Mouse (Mus musculus): Measurements from ENCODE around the gene Dpagt1. TPM values are rescaled to one million over a fixed set of nuclear protein-coding genes. Genes with fewer than 3 reads are reported as not detected.
A peak's percentile ranks its signal among the peaks of the same experiment; 100 is the strongest.
"Not testable (repeated sequence)": the region's sequence is repeated elsewhere in the genome, so short reads cannot be mapped to it uniquely, and the experiment has no call there.

Gene Dpagt1
- total RNA-seq, 1 experiment from 2014 or later = 14.2 TPM

DNA sequence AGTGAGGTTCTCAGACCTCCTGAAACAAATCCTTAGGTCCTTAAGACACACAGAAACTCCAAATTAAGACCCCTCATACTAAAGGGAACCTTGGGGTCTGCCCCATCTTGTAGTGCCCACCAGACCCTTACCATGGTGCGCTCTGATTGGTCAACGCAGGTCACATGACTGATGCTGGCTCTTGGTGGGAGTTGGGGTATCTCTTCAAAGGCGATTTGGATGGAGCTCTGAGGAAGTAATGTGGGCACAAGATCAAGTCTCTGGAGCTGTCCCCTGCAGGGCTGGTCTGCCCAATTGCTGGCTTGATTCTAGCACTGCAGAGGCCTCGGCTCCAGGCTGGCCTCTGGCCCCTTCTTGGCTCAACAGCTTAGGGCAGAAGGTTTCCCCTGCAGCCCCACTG lies 8.4 kb upstream of the Dpagt1 start:
- ATAC-seq (replicated peaks; ENCODE audit: low read depth, poor library complexity, severe bottlenecking) = no peak

DNA sequence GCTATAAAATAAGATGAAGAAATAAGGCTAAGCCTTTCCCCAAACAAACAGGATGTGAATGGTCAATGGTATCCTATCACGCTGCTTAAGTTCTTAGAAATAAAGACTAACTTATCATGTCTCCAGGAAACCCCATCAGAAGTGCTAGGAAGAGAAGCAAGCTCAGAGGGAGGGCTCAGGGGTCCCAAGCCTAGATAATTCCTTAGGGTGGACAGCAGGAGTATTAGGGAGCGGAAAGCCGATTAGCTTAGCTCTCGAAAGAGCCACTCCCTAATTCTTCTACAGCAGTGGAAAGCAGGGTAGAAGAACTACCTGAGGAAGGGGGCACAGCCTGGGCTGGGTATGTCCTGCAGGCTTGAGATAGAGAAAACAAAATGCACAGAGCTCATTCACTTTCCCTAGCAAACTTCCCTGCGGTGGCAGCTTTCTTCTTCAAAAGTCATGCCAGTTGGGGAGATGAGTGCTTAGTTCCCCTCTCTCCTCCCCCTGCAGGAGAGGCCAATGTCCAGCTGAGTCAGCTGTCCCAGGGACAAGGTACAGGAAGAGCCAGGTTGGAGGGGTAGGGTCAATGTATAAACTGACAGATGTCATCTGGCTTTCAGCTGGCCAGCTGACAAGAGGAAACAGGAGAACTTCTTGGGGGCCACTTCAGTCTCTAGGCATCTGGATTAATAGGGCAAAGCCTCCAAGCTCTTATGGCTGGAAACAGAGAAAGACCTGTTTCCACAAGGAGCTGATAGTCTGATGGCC lies 7.6 kb upstream of the Dpagt1 start:
- ATAC-seq (replicated peaks; ENCODE audit: low read depth, poor library complexity, severe bottlenecking) = no peak

DNA sequence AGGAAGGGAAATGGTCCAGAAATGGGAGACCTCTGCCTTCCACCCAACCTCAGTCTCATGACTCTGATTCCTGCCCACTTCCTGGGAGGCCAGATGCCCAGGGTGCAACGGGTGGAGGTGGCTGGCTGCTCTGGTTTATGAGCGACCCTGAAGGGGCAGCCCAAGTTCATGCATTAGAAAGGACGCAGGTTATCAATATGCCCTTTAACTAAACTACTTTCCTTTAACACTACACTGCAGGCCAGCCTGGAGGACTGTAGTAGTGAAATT lies 7.1 kb upstream of the Dpagt1 start:
- no peak for ATAC-seq (replicated peaks; ENCODE audit: low read depth, poor library complexity, severe bottlenecking)

DNA sequence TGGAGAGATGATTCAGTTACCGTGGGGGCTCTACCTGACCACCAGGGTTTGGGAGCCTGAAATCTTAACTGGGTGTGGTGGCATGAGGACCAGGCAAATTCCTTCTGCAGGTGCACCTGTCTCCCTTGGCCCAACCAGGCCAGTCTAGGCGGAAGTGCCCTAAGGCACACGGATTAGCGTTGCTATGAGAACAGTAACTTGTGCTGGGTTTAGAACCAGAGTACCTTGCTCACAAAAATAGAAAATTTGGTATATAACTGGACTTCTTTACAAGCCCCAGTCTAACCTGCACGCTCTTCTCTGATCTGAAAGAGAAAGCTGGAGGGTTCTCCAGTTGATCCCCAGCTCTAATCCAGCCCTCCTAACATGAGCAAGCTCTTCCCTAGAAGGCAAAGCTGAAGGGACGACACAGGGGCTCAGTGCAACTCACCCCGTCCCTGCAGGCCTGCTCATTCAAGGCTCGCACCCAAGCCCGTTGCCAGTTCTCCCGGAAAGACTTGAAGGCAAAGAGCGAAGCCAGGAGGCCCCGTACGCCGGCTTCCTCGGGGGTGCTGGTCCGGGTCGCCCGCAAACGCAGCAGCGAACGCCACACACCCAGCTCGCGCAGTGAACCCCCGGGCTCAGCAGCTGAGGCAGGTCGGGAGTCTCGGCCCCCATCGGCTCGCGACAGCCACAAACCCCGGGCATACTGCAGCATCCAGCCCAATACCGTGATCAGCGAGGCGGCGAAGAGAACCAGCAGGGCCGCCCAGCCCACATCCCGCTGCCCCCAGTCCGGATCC lies 6.5 kb upstream of the Dpagt1 start:
- ATAC-seq (replicated peaks; ENCODE audit: low read depth, poor library complexity, severe bottlenecking) = no peak; the same call in 1 of the 2 replicates

DNA sequence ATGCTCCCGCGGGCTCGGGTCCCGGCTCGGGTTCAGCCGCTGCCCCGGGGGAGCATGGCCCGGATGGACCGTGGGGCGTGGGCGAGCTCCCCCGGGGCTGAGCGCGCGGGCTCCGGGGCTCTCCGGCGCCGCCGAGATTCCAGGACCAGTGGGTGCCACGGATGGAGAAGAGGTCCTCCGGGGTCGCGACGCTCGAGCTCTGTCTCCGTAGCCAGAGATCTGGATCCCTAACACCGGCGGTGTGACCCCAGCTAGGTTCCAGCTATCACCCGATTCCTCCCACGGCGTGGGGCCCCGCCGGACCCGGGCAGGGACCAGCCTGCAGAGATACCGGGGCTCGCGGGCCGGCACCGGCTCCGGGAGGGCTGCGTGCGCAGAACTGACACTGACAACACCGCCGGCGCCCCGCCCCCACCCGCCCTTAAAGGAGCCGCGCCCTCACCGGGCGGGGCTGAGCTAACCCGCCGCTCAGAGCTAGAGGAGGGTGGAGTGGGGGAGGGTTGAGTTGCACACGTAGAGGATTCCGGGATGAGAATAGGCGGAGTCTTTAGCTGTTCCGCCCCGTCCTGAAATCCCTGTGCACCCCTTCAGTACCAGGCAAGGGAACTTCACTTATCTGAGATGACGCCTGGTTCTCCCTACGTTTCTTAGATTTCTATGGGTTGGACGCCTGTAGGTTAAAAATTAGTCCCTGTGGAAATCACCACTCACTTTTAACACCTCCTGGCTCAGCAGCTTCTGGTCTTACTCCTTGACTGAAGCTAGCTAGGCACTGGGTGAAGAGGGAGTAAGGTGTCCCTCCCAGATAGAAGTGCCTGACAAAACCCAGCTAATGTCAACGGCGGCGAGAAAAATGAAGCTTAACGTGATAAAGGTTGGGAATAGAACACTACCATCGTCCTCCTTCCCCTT lies 5.7 kb upstream of the Dpagt1 start, which contains the start of gene C2cd2l:
C2cd2l (minus strand) TSS at position 399 of the 912 bp plus-strand sequence.
- peak; percentile 89 for ATAC-seq (replicated peaks; ENCODE audit: low read depth, poor library complexity, severe bottlenecking)

DNA sequence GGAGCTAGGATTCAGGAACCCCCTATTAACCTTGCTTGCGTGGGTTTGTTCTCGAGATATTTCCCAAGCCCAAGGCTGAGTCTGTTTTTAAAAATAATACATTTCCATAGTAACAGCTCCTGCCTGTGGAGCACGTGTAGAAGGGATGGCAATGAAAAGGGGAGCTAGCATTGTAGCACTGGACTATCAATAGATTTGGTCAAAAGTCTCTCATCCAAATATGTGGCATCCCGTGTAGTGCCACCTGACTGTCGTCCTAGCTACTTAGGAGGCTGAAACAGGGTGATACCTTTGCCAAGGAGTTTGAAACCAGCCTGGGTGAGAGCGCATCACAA lies 5.1 kb upstream of the Dpagt1 start:
- ATAC-seq (replicated peaks; ENCODE audit: low read depth, poor library complexity, severe bottlenecking) = no peak

DNA sequence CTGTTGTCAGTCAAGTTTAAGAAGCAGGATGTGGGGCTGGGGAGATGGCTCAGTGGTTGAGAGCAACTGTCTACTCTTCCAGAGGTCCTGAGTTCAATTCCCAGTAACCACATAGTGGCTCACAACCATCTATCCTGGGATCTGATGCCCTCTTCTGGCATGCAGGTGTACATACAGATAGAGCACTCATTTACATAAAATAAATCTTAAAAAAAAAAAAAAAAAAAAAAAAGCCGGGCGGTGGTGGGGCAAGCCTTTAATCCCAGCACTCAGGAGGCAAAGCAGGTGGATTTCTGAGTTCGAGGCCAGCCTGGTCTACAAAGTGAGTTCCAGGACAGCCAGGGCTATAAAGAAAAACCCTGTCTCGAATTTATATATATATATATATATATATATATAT lies 2.2 kb upstream of the Dpagt1 start:
- ATAC-seq (replicated peaks; ENCODE audit: low read depth, poor library complexity, severe bottlenecking) = not testable (repeated sequence)

DNA sequence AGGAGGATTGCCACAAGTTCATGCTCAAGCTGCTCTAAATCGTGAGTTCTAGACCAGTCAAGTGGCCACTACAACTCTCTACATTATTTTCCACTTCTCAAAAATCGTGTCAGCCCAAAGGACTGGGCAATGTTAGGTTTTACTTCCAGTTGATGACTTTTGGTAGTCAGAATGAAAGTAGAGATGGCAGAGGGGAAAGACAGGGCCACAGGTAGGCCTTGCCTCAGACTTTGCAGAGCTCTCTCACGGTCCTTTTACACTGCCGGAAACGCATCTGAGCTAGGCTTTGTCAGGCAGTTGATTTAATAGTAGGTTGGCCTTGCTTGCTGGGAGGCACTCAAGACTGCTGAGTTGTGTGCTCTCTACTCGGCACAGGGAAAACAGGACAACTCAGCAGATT lies 1.7 kb upstream of the Dpagt1 start:
- ATAC-seq (replicated peaks; ENCODE audit: low read depth, poor library complexity, severe bottlenecking) = no peak

DNA sequence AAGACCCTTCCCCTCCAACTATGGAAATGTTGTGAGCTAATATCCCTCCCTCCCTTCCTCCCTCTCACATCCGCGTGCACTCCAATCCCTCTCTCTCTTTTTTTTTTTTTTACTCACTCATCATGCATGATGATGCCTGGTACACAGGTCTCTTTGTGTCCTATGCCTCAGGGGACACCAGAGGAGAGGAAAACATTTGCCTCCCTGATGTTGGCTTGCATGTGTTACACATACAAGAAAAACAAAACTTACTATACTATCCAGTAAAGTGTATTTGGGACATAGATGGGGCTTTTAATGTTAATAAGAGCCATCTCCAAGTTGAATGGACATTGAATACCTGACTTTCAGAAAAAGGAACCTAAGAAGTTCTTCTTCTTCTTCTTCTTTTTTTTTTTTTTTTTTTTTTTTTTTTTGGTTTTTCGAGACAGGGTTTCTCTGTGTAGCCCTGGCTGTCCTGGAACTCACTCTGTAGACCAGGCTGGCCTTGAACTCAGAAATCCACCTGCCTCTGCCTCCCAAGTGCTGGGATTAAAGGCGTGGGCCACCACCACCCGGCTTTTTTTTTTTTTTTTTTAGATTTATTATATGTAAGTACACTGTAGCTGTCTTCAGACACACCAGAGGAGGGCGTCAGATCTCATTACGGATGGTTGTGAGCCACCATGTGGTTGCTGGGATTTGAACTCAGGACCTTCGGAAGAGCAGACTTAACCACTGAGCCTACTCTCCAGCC lies 619 bp upstream of the Dpagt1 start:
- ATAC-seq (replicated peaks; ENCODE audit: low read depth, poor library complexity, severe bottlenecking) = not testable (repeated sequence)

DNA sequence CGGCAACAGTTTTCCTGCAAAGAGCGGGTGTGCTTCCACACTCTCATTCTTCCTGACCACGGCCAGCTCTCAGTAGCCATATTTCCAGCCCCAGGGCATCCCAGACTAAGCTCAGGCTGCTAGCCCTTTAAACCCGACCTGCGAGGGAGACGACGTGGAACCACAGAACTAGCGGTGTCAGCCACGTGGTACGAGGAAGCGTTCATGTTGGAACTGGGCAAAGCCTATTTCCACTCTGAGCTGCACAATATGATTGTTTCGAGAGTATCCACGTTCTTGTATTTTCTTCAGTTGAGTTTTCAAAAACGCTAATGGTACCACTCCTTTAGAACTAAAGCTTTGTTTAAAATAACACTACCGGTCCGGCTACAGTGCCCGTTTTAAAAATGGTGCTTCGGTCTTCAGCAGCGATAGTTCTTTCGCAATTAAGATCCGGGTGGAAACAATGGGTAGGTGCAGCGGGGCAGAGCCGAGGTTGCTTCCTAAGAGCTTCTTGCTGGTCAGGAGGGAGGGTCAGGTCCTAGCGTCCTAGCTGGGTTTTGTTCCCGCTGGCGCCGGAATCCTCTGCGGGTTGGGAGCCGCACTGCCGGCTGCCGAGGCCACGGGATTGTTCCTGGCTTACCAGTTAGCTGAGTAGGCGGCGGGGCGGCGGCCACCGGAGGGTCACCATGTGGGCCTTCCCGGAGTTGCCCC lies 698 bp downstream of the Dpagt1 start:
- ATAC-seq (replicated peaks; ENCODE audit: low read depth, poor library complexity, severe bottlenecking) = peak; percentile 87

DNA sequence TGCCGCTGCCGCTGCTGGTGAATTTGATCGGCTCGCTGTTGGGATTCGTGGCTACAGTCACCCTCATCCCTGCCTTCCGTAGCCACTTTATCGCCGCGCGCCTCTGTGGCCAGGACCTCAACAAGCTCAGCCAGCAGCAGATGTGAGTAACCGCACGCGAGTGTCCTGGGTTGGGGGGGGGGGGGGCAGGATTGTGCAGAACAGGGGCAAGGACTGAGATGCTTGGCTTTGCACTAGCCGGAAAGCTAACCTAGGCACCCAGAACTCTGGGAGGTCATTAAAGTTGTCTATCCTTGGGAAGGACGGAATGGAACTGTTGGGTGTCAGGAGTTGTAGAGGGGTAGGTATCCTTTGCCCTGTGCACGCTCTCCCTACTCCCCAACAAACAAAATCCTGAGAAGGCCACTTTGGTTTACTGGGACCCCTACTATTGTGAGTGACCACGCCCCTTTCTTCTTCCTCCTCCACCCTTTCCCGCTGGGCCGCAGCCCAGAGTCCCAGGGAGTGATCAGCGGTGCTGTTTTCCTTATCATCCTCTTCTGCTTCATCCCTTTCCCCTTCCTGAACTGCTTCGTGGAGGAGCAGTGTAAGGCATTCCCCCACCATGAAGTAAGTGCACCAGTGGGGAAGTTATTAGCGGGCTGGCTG lies 1.4 kb downstream of the Dpagt1 start:
- ATAC-seq (replicated peaks; ENCODE audit: low read depth, poor library complexity, severe bottlenecking) = peak; percentile 14; the same call in 1 of the 2 replicates

DNA sequence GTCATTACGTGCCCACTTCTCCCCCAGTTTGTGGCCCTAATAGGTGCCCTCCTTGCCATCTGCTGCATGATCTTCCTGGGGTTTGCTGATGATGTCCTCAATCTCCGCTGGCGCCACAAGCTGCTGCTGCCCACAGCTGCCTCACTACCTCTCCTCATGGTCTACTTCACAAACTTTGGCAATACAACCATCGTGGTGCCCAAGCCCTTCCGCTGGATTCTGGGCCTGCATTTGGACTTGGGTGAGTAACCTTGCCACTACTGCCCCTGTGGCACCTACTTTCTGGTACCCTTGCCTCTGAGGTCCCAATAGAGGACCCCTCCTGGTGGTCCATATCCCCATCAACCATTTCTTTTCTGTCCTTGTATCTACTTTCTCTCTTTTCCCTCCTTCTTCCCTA lies 2.1 kb downstream of the Dpagt1 start:
- ATAC-seq (replicated peaks; ENCODE audit: low read depth, poor library complexity, severe bottlenecking) = no peak

DNA sequence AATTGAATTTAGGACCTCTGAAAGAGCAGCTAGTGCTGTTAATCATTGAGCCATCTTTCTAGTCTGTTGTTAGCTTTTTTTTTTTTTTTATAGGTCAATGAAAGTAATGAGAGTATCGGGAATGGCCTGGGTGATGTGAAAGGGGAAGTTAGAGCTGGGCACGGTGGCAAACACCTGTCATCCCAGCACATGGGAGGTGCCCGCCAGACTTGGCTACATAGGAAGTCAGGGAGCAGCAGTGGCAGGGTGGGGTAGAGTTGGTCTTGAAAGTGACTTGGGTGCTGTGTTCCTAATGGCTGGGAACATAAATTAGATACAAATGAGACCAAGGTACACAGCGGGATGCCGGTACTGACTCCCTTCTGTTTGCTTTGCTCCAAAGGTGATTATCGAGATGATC lies 4.9 kb downstream of the Dpagt1 start:
- no peak for ATAC-seq (replicated peaks; ENCODE audit: low read depth, poor library complexity, severe bottlenecking)

DNA sequence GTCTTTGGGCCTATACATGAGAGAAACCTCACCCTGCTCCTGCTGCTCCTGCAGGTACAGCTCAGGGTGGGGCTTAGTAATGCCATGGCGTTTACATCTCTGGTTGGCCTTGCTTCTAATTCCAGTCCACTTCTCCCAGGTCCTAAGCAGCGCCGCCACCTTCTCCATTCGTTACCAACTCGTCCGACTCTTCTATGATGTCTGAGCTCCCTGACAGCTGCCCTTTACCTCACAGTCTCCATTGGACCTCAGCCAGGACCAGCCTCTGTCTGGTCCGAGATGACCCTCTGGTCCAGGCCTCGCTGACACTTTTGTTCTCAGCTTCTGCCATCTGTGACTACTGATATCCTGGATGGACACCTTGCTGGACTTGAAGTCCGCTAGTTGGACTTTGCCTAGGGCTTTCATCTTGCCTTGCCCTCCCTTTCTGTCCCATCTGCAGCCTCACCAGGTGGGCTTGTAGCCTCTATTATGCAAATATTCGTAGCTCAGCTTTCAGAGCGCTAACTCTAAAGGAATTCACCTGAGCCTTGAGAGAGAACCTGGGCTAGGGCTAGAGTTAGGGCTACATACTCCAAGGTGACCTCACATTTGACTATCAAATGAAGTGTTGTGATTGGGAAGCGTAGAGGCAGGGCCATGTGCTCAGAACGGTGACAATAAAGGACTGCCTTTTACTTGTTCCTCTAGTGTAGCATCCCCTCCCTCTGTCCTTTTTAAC lies 7.3 kb downstream of the Dpagt1 start:
- no peak for ATAC-seq (replicated peaks; ENCODE audit: low read depth, poor library complexity, severe bottlenecking)

DNA sequence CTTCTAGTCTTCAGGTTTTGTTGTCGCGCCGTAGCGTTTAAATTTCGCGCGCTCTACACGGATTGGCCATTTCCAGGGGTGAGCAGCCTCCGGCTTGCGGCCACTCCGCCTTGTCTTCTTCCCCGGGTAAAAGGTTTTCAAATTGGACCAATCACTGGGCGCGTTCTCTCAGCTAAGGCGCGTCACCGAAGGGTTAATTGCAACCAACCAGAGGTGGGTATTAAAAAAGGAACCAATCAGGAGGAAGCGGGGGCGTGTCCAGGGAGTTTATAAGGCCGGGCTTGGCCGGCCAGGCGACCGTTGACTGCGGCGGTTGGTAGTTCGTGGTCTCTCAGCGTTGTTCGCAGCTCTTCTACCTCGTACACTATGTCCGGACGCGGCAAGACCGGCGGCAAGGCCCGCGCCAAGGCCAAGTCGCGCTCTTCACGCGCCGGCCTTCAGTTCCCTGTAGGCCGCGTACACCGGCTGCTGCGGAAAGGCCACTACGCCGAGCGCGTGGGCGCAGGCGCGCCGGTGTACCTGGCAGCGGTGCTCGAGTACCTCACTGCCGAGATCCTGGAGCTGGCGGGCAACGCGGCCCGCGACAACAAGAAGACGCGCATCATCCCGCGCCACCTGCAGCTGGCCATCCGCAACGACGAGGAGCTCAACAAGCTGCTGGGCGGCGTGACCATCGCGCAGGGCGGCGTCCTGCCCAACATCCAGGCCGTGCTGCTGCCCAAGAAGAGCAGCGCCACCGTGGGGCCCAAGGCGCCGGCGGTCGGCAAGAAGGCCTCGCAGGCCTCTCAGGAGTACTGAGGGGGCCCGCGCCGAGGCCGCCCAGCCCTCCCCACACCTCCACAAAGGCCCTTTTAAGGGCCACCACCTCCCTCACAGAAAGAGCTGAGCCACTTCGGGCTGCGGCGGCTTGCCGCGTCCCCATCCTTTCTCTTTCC lies 8.8 kb downstream of the Dpagt1 start, which contains the start of gene H2afx:
H2afx (plus strand) TSS at position 299 of the 935 bp plus-strand sequence.
- peak; percentile 90 for ATAC-seq (replicated peaks; ENCODE audit: low read depth, poor library complexity, severe bottlenecking)

DNA sequence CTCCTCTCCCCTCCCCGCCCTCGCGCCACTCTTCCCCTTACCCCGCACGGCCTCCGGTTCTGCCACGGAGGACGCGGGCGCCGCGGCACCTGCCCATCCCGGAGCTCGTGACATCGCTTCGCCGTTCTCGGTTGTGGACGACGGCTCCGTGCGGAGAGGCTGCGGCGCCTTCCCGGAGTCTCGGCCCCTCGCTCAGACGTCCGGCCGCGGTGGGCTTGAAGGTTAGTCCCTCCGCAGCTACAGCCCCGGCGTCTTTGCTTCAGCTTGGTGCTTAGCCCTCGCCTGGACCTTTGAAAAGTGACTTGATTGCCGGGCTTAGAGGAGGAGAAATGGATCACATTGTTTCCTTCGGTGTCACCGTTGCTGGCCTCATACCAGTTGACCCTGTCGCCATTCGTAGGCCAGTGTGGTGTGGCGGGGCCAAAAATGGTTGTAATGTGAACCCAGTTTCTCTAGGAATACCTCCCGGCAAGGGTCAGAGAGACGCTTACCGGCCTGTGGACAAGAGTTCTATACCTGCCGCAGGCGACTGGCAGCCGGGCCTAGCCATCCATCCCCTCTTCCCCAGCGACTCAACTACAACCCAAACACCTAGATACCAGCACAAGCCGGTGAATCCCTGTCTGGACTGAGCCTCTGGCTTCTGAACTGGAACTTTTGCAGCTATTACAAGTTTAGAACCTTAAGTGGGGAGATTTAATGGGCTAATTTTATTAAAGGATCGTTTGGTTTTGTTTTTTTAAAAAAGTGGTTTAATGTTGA lies 9.7 kb downstream of the Dpagt1 start:
- no peak for ATAC-seq (replicated peaks; ENCODE audit: low read depth, poor library complexity, severe bottlenecking)

DNA sequence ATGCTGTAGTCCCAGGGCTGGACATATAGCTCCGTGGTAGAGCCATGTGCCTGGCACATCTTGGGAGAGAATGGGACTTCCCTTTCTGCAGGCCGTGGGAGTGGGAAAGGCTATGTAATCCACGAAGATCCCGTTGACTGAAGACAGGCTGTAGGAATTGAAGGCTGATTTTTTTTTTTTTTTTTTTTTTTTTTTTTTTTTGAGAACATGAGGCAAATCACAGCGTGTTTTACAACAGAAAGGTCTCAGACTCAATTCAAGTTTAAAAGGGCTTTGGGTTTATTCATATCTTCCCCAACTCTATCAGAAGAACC lies 10.2 kb downstream of the Dpagt1 start:
- ATAC-seq (replicated peaks; ENCODE audit: low read depth, poor library complexity, severe bottlenecking) = no peak

Measured in common myeloid progenitor, adult 5-6 weeks (primary cell).